Mouse (Mus musculus): ENCODE measurements around the gene Gm26558.

The Gm26558 gene

DNA sequence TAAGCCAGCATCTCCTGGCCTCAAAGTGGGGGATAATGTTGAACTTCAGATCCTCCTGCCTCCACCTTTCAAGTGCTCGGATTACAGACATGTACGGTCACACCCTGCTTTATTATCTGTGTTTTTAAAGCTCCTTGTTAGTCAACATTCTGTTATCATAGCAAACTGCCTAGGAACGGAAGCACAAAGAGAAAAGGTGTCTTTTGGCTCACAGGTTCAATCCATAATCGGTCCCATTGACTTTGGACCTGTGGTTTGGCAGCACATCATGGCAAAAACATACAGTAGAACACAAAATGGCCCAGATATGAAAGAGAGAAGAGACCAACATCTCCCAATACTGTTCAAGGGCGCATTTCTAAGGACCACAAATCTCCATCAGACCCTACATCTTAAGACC lies 13.6 kb downstream of the Gm26558 start:
- DNase-seq (ENCODE audit: low spot score), result no peak

DNA sequence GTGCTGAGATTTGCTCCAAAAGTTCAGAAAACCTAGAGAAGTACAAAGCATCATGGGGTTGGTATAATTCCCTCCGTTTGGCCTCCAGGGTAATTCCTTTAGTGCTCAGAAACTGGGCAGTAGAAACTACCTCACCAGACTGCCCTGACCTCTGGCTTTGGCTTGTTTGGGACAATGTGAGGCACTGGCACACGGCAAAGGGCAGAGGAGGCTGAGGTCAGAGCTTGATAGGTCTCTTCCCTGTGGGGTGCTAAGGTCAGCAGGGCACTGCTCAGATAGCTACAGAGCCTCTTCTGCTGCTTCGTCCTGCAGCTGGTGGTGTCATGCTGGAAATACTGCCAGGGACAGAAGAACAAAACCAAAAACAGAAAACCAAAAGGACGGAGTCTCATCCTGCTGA lies 14.2 kb downstream of the Gm26558 start:
- no peak for DNase-seq (ENCODE audit: low spot score)

DNA sequence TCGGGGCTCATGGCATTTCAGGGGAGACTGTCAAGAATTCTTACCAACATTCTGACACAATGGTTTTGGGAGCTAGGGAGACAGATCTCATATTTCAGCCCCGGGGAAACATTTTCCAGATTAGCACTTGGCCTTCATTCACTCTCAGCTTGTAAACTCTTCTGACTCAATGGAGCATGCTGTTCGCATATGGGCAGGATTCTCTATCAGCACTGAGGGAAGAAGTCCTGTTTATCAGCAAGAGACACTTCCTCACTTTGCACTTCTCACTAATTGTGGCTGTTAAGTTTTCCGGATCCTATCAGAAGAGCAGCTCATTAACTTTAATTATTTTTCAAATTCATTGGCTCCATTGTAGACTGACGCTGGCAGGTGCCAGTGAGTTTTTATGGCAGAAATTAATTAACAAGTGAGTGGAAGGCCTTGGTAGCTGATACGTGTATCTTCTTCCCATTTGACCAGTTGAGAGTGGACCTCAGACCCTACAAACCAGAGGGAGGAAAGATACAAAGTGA lies 16.6 kb downstream of the Gm26558 start:
- DNase-seq (ENCODE audit: low spot score), result no peak

DNA sequence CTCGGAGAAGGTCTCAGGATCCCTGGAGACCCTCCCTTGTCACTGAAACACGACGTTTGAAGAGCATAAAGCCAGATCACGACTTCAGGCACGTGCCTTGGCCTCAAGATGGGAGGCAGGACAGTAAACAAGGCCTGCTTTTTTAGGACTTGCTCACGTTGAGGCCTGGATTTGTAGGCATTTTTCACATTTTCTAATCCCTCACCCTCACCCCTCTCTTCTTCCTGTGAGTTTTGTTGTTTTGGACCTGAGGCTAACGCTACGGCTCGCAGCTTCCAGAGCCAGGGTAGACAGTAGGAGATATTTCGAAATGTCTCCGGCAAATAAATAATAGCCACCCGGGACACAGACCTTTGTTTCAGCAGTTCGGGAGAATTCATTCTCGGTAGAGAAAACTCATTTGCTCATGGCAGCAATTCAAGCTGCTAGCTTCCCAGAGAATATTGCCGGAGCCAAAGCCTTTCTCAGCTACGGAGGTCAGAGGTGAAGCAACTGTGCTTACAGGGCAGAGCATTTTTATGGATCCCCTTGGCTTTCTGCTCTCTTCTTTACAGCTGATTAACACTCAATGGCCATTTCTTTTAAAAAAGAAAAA lies 18.8 kb downstream of the Gm26558 start:
- DNase-seq (ENCODE audit: low spot score), result no peak

DNA sequence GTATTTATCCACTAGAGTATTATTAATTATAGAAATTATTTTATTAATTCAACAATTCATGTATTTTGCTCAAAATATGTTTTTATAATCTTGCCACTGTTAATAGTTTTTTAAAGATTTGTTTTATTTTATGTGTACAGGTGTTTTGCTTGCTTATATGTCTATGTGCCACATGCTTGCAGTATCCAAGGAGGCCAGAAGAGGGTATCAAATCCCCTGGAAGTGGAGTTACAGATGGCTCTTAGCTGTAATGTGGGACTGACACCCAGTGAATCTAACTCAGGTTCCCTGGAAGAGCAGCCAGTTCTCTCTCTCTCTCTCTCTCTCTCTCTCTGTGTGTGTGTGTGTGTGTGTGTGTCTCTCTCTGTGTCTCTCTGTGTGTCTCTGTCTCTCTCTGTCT lies 20.9 kb downstream of the Gm26558 start:
- DNase-seq (ENCODE audit: low spot score), result no peak

DNA sequence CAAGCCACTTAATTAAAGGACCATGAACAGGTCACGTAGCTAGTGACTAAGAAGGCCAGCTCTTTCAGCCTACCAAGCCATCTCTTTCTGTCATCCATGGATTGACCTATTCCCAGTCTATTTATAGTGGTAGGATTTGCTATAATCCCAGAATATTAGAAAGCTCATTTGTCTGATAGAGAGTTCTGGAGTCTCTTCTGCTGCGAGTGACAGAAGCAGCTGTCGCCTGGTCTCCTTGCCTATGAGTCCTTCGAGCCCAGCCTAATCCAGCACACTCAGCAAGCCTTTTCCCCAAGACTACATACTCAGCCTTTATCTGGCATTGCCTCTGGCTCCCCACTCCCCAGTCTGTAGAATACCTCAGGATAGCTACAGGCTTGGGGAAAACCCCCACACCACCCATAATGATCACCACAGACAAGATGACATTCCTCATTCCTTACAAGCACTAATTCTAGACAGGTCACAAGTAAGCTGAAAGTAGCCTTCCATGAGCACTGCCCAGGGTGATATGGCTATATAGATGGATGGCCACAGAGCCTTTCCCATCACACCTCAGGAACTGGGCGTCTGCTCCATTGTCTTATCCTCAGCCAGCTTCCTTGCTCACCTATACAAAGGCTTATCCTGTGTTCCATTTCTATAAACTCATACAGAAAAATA lies 27.7 kb downstream of the Gm26558 start:
- no peak for DNase-seq (ENCODE audit: low spot score)

DNA sequence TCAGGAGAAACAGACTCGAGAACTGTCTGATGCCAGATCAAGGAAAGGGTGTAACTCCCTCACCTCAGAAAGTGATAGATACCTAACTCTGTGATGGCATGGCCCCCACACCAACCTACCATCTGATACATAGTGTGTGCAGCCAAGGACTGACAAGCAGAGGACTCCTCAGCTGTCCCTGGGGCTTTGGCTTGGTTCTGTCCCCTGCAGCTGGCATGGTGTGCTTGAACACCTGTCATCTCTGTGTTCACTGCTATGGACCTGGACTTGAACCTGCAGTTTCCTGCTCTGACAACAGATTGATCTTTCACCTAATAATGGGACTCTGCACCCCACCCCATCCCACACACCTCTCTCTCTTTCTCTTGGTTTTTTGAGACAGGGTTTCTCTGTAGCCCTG lies 29.5 kb downstream of the Gm26558 start:
- no peak for DNase-seq (ENCODE audit: low spot score)

DNA sequence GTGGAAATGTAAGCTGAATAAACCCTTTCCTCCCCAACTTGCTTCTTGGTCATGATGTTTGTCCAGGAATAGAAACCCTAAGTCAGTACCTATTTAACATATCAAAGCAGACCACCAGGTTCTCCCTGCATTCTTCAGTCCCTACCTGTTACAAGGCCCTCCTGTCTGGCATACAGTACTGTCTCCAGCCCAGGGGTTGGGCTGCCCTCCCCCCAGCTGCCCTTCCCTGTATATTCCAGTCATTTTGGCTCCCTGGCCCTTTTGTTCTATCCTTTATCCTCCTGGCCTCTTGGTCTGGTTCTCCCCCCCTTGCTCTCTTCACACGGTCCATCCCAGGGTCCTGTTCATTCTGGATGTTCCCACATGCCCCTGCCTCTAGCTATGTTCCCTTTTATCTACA lies 30.6 kb downstream of the Gm26558 start:
- no peak for DNase-seq (ENCODE audit: low spot score)

DNA sequence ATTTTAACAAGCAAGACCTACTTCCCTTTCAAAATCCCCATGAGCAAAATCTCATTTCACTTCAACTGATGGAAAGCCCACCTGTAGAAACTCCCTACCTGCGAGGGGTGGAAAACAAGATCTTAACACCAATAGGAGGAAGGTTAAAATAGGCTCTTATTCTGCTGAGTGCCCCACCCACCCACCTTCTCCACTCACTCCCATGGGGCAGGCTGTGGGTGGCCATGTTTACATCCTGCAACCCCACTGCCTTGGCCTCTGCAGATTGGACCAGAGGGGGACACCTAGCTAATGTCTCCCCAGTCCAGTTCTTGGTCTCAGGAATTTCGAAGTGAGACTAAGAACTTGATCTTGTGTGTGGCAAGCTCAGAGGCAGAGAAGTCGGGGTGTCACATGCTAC lies 32.0 kb downstream of the Gm26558 start:
- DNase-seq (ENCODE audit: low spot score), result no peak

DNA sequence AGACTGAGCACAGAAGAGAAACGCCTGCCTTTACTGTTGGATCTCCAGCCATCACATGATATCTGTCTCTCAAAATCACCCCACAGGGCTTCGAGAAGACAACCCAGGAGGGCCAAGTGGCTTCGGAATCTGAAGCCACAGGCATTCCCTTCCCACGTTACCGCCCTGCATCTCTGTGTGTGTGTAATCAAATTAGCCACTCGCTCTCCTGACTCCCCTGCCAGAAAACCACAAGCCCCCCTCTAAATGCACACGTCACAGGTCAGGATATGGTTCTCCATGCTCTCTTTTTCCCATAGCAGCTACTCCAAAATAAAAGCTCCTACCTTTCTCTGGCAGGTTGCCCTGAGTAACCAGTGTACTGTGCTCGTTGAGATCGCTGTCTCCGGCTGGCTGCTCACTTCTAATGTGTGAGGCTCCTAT lies 32.6 kb downstream of the Gm26558 start:
- DNase-seq (ENCODE audit: low spot score), result no peak

DNA sequence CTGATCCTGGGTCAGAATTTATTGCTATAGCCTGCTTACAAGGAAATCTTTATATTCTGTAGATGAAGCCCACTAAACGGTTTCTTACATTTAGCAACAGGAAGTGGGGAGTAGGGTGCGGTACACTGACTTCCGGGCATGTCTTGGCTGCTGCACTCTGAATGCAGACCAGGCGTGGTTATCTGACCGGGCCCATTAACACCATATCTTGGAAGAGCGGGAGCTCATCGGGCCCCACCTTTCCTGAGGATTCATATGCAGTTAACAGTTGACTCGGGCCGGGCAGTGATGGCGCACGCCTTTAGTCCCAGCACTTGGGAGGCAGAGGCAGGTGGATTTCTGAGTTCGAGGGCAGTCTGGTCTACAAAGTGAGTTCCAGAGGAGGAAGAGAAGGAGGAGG lies 33.5 kb downstream of the Gm26558 start:
- no peak for DNase-seq (ENCODE audit: low spot score)

DNA sequence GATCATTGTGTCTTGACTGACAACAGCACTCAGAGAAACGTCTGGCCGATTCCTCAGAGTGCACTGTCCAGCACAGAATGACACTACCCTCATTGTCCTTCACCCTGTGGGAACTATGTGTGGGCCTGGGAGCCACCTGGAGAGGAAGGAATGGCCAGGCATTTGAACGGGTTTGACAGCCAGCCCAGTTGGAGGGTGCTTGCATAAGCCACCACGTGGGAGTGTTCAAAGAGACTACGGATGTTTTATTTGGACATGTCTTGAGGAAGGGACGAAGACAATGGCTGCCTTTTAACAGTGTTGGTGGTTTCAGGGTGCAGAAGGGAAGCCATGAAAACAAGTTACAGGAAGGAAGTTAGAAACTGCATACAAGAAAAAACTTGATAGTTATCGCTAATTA lies 36.1 kb downstream of the Gm26558 start:
- DNase-seq (ENCODE audit: low spot score), result no peak

DNA sequence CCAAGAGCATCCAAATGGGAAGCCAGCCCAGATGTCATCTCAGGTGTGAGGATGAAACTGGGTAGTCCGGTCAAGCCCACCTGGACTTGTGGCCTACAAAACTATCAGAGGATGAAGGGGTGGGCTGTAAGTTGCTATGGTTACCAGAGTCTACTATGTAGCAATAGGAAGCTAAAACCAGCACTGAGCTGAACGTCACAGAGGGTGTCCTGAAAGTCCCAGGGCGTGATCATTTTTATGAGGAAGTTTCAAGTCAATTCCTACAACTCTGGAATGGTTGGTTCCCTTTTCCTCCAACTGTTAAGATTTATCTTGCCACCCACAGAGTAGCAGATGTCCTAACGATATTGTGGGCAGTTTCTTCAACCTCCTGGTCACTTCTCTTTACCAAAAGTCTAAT lies 39.7 kb downstream of the Gm26558 start:
- DNase-seq (ENCODE audit: low spot score), result no peak

DNA sequence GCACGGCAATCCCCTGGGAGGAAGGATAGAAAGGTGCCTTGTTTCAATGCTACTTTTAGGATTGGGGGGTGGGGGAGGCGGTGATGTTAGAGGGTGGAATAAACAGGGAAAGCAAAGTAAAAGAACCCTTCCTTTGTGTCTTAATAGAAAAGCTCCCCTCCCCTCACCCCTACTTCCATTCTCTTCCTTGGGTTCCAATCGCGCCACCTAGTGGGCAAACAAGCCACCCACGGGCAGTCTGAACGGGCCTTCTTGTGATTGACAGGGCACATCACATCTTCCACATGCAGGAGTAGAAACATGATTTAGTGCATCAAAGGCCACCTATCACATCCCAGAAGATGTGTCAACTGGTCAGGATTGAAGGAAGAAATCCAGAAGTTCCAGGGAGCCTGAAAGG lies 41.7 kb downstream of the Gm26558 start:
- no peak for DNase-seq (ENCODE audit: low spot score)

DNA sequence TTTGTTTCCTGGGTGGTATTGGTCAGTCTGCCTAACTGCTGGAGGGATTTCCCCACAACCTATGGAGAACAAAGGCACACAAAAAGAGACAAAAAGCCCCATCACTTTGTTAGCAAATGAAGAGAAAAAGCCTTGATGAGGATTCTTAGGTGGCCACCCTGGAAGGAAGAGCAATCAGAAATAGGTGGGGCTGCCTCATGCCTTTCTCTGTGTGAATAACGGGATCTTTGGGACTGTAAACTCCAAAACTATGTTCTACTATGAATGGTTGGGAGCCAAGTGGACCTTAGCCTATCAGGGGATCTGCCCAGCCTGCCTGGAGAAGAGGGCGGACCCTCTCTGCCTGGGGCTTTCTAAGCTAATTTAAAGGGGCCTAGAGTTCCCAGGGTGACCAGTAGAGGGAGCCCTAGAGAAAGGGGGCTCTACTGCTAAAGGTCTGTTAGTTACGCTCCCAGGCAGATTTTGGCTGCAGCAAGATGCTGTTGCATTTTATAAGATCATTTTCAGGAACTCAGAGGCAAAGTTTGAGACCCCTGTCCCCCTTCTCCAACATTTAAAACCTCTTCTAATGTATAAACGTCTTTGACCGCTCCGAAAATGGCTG lies 42.6 kb downstream of the Gm26558 start:
- no peak for DNase-seq (ENCODE audit: low spot score)

DNA sequence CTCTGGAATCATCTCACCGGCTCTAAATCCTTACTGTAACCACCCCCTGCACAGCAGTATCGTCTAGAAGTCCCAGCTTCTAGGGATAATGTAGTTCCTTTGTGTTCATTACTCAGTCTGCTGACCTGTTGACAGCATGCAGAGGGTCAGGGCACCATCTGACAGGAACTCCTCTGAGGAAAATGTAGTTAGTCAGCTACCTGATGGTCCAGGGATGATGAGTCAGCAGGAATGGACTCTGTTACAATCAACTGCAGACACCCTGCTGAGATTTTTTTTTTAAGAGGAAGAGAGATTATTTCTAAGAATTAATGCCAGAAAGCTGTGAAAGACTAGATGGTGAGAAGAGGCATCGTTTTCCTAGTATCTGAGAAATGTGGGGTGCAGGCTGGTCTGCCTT lies 45.3 kb downstream of the Gm26558 start:
- DNase-seq (ENCODE audit: low spot score), result no peak

DNA sequence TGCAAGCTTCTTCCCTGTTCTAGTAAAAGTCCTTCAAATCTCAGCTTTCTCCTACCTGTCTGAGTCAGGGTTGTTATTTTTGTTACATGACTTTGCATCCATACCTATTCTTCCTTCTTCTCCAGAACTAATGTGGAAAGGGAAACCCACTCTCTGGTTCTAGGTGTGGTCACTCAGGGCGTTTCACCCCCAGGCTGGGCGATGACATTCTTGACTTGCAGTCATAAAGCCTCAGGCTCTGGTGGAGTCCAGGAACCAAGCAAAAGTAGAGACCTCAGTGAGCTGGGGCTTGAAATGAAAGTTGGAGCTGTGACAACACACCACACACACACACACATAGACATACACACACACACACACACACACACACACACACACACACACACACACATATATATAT lies 45.8 kb downstream of the Gm26558 start:
- DNase-seq (ENCODE audit: low spot score), result no peak

DNA sequence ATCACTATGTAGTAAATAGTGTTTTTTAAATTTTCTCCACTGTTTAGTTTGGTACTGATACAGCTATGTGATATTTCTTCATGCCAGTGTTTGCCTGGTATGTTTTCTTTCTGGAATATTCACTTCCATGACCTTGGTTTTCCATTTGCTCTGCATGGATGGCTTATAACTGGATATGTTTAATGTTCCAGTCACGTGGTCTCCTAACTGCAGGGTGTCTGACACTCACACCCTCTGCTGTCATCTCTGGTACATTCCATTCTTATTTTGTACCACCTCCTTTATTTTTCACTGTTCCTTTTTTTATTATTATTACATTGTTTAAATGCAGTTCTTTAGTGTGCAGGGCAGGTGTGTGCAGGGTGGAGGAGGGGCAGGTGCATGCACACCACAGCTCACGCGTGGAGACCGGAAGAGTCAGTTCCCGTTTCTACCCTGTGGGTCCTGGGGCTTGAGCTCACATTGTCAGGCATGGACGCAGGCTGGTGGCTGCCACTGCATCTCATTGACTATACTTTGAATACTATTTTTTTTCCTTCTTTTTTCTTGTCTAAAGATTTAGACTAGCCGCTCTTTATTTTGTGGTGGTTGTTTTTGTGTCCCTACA lies 47.1 kb downstream of the Gm26558 start:
- no peak for DNase-seq (ENCODE audit: low spot score)
